Mouse (Mus musculus) liver, embryonic 13.5 days (tissue): Measurements from ENCODE around the gene Emcn. TPM values are rescaled to one million over a fixed set of nuclear protein-coding genes. Genes with fewer than 3 reads are reported as not detected.

Experiments used
- ATAC-seq: fragments of 200-750 bp; cut with Nextera tagmentation; 2 replicates; pipeline ENCODE4 v1.8.0; 2017; ENCODE audit warnings: low read depth, mild to moderate bottlenecking, moderate number of reproducible peaks, moderate library complexity
- DNase-seq: peaks from one replicate; pipeline ENCODE4 v3.0.0; 2022
- H3K27ac ChIP-seq: fragments of 300-500 bp; sonication (generic); 2 replicates; pipeline ENCODE4 v1.5.1; 2015; ENCODE audit warnings: moderate library complexity, mild to moderate bottlenecking, inconsistent platforms
- H3K27me3 ChIP-seq: fragments of 300-500 bp; sonication (generic); 2 replicates; pipeline ENCODE4 v1.6.1; 2015; ENCODE audit warnings: mild to moderate bottlenecking, inconsistent platforms
- H3K36me3 ChIP-seq: fragments of 300-500 bp; sonication (generic); 2 replicates; pipeline ENCODE4 v1.6.1; 2015; ENCODE audit warnings: mild to moderate bottlenecking, inconsistent platforms
- H3K4me1 ChIP-seq: fragments of 300-500 bp; sonication (generic); replicated peaks from 2 replicates; pipeline ENCODE4 v1.6.1; 2015; ENCODE audit warnings: inconsistent platforms
- H3K4me2 ChIP-seq: fragments of 300-500 bp; sonication (generic); 2 replicates; pipeline ENCODE4 v1.6.1; 2015; ENCODE audit warnings: inconsistent platforms, mild to moderate bottlenecking, moderate library complexity
- H3K4me3 ChIP-seq: fragments of 300-500 bp; sonication (generic); replicated peaks from 2 replicates; pipeline ENCODE4 v1.5.1; 2015; ENCODE audit warnings: mild to moderate bottlenecking, inconsistent platforms
- H3K9ac ChIP-seq: fragments of 300-500 bp; sonication (generic); 2 replicates; pipeline ENCODE4 v1.6.1; 2015; ENCODE audit warnings: mild to moderate bottlenecking, inconsistent platforms
- H3K9me3 ChIP-seq: fragments of 300-500 bp; sonication (generic); replicated peaks from 2 replicates; pipeline ENCODE4 v1.6.1; 2016; ENCODE audit warnings: inconsistent platforms
- WGBS: fragments of 180-500 bp; shearing (Covaris S2); methylation state at CpG from one replicate; pipeline ENCODE4 v1.1.7; 2015; ENCODE audit not compliant: insufficient replicate concordance; 5-methylcytosine and 5-hydroxymethylcytosine counted together
- polyA plus RNA-seq: library from polyadenylated mRNA; unstranded; fragments of >200 nt; fragmentation: Nextera tagmentation; extraction: Ambion mirVana; gene quantifications from 2 replicates; pipeline ENCODE4 v1.2.1, GENCODE M21; 2015

Emcn gene
- 2.6 and 2.8 TPM in 2 replicates for polyA plus RNA-seq

DNA sequence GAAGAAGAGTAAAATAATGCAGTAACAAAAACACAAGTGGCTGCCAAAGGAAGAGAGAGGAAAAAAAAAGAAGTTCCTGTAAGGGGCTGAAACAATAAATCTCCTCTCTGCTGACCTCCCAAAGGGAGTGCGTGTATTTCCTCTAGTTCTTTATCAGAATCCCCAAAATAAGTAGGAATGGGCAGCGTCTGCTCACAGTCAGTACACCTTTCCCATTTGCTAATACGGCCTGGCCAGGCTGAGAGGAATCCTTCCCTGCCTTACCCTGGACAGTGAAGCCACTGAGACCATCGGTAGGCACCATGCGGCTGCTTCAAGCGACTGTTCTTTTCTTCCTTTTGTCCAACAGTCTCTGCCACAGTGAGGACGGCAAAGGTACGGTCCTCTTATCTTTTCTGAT, at the start of gene Emcn:
Emcn (plus strand) TSS at position 130 of the 400 bp plus-strand sequence.
- DNase-seq = no peak
- H3K9ac ChIP-seq = no peak within 1 kb of the TSS
- no peaks in the 10 kb centered on the region for H3K4me1 ChIP-seq
- H3K27ac ChIP-seq = no peak within 1 kb of the TSS
- H3K4me2 ChIP-seq = no peak within 1 kb of the TSS
- 30% methylated on average over 8 of the region's 8 CpGs for WGBS
- H3K36me3 ChIP-seq = no peaks in the 10 kb centered on the region
- no peaks in the 10 kb centered on the region for H3K27me3 ChIP-seq
- no peaks in the 10 kb centered on the region for H3K9me3 ChIP-seq
- no peak for ATAC-seq
- no peak within 1 kb of the TSS for H3K4me3 ChIP-seq

DNA sequence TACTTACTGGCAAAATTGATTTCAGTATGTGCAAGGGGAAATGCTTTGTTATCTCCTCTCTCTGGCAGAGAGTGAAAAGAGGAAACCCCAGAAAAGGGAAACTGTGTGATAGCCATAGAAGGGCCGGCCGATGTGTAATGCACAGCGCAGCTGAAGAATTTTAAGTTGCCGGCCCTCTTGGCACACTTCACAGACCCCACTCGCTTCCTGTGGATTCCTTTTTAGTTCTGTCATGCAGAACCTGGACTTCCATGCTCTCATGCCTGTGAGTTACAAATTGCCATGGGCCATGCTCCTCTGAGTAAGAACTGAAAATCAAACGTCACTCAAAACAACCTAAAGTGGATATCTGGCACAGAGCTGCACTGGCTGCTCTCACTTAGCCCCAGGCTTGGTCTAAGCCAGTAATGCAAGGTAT, 47.7 kb upstream of the Emcn start:
- Histone ChIP-seq H3K9me3 (no peaks in the 10 kb centered on the region), H3K9ac (no peak overlapping the region), H3K4me3 (no peak overlapping the region), H3K4me2 (peak overlapping the region; percentile 19; the same call in 1 of the 2 replicates), H3K4me1 (no peaks in the 10 kb centered on the region), H3K27ac (no peak overlapping the region), H3K36me3 (no peaks in the 10 kb centered on the region), H3K27me3 (no peaks in the 10 kb centered on the region)
- WGBS = 12% methylated on average over 6 of the region's 6 CpGs
- ATAC-seq (no peak), DNase-seq (no peak)

DNA sequence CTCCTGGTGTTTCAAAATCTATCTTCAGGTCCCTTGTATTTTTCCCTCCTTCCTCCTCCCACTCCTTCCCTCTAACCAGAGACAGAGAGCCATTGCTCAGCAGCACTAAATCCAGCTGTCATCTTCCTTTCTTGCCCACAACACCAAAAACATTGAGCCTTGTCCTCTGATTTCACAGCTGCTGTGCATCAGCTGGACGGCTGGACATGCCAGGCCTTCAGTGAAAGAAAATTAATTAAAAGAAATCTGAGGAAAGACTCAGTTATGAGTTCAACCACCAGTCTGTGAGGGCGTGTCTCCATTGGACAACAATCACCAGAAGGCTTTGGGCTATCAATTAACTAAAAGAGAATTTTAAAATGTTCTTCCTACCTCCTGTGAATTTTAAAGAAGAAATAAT, 42.6 kb upstream of the Emcn start:
- H3K27ac ChIP-seq = no peak overlapping the region
- no peaks in the 10 kb centered on the region for H3K36me3 ChIP-seq
- no peak overlapping the region for H3K4me2 ChIP-seq
- DNase-seq (no peak), ATAC-seq (no peak)
- H3K4me1 ChIP-seq = no peaks in the 10 kb centered on the region
- no peak overlapping the region for H3K4me3 ChIP-seq
- 55% methylated on average over 2 of the region's 2 CpGs for WGBS
- no peak overlapping the region for H3K9ac ChIP-seq
- no peaks in the 10 kb centered on the region for H3K9me3 ChIP-seq
- no peaks in the 10 kb centered on the region for H3K27me3 ChIP-seq

DNA sequence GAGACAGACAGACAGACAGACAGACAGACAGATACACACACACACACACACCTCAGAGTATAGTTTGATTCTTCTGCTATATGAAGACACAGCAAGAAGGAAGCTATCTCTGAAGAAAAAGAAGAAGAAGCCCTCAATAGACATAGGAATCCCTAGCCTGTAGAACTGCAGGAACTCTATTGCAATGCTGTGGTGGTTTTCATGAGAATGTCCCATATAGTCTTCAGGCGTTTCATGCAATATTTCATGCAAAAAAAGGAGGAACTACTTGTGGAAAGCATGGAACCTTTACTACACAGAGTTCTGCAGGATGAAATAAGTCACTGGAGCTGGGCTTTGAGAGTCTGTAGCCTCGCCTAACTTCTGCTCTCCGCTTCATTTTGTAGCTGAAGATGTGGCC, 40.7 kb upstream of the Emcn start:
- ATAC-seq (no peak), DNase-seq (no peak)
- H3K36me3 ChIP-seq = no peaks in the 10 kb centered on the region
- WGBS = 36% methylated on average over 3 of the region's 3 CpGs
- H3K27ac ChIP-seq = no peak overlapping the region
- no peaks in the 10 kb centered on the region for H3K9me3 ChIP-seq
- H3K27me3 ChIP-seq = no peaks in the 10 kb centered on the region
- no peak overlapping the region for H3K9ac ChIP-seq
- no peaks in the 10 kb centered on the region for H3K4me1 ChIP-seq
- H3K4me2 ChIP-seq = no peak overlapping the region
- H3K4me3 ChIP-seq = no peak overlapping the region

DNA sequence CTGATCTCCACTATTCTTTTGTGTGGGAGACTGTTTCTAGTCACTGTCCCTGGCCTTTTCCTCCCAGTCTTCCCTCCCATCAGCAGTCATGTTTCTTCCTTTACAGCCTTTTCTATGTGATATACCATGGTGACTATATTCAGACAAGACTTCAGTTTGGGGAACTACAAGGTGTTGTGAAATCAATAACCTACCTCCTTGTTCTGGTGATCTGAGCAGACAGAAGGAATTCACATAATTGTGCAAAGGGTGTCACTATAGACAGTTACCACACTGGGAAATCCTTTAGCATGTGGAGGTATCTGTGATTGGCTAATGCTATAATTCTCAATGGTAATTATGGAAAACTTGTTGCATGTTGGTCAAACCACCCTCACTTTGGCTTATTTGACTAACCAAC, 39.7 kb upstream of the Emcn start:
- H3K36me3 ChIP-seq = no peaks in the 10 kb centered on the region
- H3K4me3 ChIP-seq = no peak overlapping the region
- H3K9me3 ChIP-seq = no peaks in the 10 kb centered on the region
- H3K27me3 ChIP-seq = no peaks in the 10 kb centered on the region
- no peak overlapping the region for H3K4me2 ChIP-seq
- H3K4me1 ChIP-seq = no peaks in the 10 kb centered on the region
- no peak overlapping the region for H3K9ac ChIP-seq
- no peak for ATAC-seq
- DNase-seq = no peak
- H3K27ac ChIP-seq = no peak overlapping the region

DNA sequence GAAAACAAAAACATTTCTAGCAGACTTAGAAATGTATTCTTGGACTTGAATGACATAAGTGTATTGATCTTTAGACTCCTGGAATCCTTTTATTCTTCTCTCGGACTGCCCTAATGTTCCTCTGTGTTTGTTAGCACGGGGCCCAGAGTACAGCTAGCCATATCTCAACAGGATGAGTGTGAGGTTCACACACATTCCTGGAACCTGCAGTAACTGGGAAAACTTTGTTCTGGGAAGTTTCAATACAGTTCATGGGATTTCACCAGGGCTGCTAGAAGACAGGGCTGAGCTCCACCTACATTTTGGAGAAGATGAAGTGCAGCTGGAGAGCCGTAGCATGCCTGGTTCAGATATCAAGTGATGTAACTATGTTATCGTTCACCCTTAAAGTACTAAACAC, 38.1 kb upstream of the Emcn start:
- no peaks in the 10 kb centered on the region for H3K36me3 ChIP-seq
- no peaks in the 10 kb centered on the region for H3K4me1 ChIP-seq
- H3K27me3 ChIP-seq = no peaks in the 10 kb centered on the region
- no peaks in the 10 kb centered on the region for H3K9me3 ChIP-seq
- no peak overlapping the region for H3K9ac ChIP-seq
- H3K27ac ChIP-seq = no peak overlapping the region
- DNase-seq (no peak), ATAC-seq (no peak)
- H3K4me3 ChIP-seq = no peak overlapping the region
- H3K4me2 ChIP-seq = no peak overlapping the region
- WGBS = 66% methylated on average over 4 of the region's 4 CpGs

DNA sequence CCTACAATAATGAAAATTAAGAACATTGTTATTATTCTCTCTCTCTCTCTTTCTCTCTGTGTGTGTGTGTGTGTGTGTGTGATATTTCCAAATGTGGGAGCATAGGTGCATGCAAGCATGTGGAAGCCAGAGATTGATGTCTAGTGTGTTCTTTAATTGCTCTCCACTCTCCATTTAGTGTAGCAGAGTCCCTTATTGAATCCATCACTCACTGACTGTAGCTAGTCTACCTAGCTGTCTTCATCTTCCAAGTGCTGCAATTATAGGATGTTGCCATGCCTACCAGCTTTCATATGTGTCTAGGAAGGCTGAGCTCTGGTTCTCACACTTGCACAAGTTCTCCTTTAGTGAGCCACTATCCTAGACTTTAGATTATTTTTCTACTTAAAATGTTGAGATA, 30.9 kb upstream of the Emcn start:
- DNase-seq = no peak
- Histone ChIP-seq H3K27me3 (no peaks in the 10 kb centered on the region), H3K4me2 (no peak overlapping the region), H3K4me1 (no peaks in the 10 kb centered on the region), H3K4me3 (no peak overlapping the region), H3K36me3 (no peaks in the 10 kb centered on the region), H3K27ac (no peak overlapping the region), H3K9ac (no peak overlapping the region), H3K9me3 (no peaks in the 10 kb centered on the region)
- no peak for ATAC-seq

DNA sequence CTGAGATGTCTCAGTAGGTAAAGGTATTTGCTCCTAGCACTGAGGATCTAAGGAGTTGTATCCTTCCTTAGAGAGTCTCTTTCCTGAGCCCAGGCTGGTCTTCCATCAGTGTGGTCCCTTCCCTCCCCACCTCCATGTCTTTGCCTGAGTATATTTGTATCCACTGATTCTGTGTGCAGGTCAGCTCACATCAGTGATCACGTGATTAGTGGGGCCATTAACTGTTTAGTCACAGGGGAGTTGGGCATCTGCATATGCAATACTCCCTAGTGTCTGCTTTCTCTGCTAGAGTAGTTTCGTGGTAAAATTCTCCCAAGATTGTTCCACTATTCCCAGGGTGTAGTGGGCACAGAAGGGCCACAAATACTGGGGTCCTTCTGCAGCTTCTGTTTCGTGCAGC, 28.3 kb upstream of the Emcn start:
- DNase-seq (no peak), ATAC-seq (no peak)
- Histone ChIP-seq H3K9ac (no peak overlapping the region), H3K27ac (no peak overlapping the region), H3K27me3 (no peaks in the 10 kb centered on the region), H3K36me3 (no peaks in the 10 kb centered on the region), H3K4me3 (no peak overlapping the region), H3K9me3 (no peaks in the 10 kb centered on the region), H3K4me2 (no peak overlapping the region), H3K4me1 (no peaks in the 10 kb centered on the region)
- 56% methylated on average over 3 of the region's 3 CpGs for WGBS

DNA sequence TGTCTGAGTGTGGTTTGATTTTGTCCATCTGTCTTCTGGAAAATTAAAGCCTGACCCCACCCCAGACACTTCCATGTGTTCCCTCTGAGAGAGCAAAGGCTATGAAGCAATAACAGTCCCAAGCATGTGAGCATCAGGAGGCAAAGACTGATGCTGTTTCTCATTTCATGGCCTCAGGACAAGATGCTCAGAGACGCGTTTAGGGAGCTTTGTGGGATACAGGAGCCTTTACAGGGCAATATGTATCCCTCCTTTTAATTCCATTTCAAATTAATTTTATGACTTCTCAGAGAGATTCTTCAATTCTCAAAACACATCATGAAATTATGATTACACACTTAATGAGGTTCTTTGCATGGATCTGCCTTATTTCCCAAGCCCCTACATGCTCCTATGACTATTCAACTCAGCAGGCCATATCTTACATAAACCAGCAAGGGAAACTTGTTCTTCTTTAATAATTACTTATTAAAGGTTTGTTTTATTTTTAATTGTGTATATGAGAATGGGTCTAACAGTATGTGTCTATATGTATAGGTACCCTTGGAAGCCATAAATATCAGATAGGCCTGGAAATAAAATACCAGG, 27.0 kb upstream of the Emcn start:
- no peak for ATAC-seq
- H3K27me3 ChIP-seq = no peaks in the 10 kb centered on the region
- WGBS = 71% methylated on average over 2 of the region's 2 CpGs

DNA sequence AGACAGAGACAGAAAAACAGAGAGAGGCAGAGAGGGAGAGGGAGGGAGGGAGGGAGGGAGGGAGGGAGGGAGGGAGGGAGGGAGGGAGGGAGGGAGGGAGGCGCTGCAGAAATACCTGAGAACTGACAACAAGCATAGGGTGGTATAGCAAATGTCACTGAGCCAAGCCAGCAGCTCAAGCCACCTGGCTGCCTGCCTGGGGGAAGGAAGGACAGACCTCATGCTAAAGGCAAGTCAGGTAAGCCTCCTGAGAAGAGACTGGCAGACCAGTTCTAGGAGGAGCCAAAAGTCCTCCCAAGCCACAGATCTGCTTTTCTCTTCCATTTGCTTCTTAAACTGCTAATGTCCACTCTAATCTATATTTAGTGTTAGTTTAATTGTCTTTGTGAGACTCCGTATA, 22.5 kb upstream of the Emcn start:
- Histone ChIP-seq H3K36me3 (no peaks in the 10 kb centered on the region), H3K4me2 (no peak overlapping the region), H3K9me3 (no peaks in the 10 kb centered on the region), H3K27ac (no peak overlapping the region), H3K9ac (no peak overlapping the region), H3K4me3 (no peak overlapping the region), H3K4me1 (no peaks in the 10 kb centered on the region), H3K27me3 (no peaks in the 10 kb centered on the region)
- DNase-seq (no peak), ATAC-seq (no peak)
- 78% methylated on average over 2 of the region's 2 CpGs for WGBS

More for the DNA sequence above, 27.0 kb upstream of the Emcn start:
- Histone ChIP-seq H3K36me3 (no peaks in the 10 kb centered on the region), H3K4me1 (no peaks in the 10 kb centered on the region), H3K4me2 (no peak overlapping the region), H3K4me3 (no peak overlapping the region), H3K9me3 (no peaks in the 10 kb centered on the region), H3K9ac (no peak overlapping the region), H3K27ac (no peak overlapping the region)
- DNase-seq = no peak

DNA sequence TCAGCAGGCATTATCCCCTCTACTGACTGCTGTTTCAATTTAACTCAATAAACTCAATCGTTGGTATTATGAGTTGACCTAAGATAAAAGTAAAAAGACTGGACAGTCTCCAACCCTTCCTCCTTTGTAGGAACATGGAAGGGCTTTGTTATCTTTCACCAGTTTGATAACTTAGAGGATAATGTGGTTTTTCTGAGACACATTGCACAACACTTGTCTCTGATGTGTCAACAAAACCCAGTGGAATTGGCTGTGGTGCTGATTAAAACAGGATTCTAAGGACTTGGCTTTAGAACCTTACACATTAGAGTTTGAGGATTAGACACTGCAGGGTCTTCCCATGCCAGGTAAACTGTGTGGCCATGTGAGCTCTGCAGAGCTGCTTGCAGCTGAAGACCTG, 20.9 kb upstream of the Emcn start:
- H3K36me3 ChIP-seq = no peaks in the 10 kb centered on the region
- ATAC-seq (no peak), DNase-seq (no peak)
- WGBS = 24% methylated on average over 1 of the region's 1 CpGs
- H3K9ac ChIP-seq = no peak overlapping the region
- H3K4me3 ChIP-seq = no peak overlapping the region
- H3K27me3 ChIP-seq = no peaks in the 10 kb centered on the region
- H3K27ac ChIP-seq = no peak overlapping the region
- no peaks in the 10 kb centered on the region for H3K9me3 ChIP-seq
- H3K4me2 ChIP-seq = no peak overlapping the region
- H3K4me1 ChIP-seq = no peaks in the 10 kb centered on the region

DNA sequence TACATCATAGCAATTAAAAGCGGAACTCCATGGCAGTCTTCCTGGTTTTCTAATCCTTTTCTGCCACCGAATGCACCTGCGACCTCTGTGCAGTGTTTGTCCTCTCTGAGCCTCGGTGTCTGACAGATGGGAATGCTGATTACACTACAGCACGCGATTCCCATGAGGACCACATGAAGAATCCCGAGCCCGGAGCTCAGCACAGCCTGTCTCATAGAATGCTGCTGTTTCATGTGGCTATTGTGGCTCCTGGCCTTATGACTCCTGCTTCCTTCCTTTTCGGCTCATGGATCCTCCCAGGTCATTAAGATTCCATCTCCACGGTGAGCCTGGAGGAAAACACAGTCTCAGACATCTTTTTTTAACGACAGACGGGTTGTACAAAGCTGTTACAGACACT, 18.6 kb upstream of the Emcn start:
- H3K4me2 ChIP-seq = no peak overlapping the region
- no peak overlapping the region for H3K9ac ChIP-seq
- H3K27me3 ChIP-seq = no peaks in the 10 kb centered on the region
- no peak overlapping the region for H3K27ac ChIP-seq
- DNase-seq (no peak), ATAC-seq (no peak)
- H3K4me3 ChIP-seq = no peak overlapping the region
- H3K4me1 ChIP-seq = no peaks in the 10 kb centered on the region
- WGBS = 38% methylated on average over 12 of the region's 12 CpGs
- H3K9me3 ChIP-seq = no peaks in the 10 kb centered on the region
- H3K36me3 ChIP-seq = no peaks in the 10 kb centered on the region
